Mouse (Mus musculus): ENCODE measurements around the gene Tbl1x. TPM values are rescaled to one million over a fixed set of nuclear protein-coding genes. Genes with fewer than 3 reads are reported as not detected.

Tbl1x gene
- polyA plus RNA-seq, 1 experiment, result 8.3 TPM

GRCm38 (mm10) chrX:77544003-77544402 is 33.2 kb downstream of the Tbl1x start:
- Histone ChIP-seq H3K27me3 (ENCODE audit: control insufficient read depth, insufficient read depth, low read length) (no peaks in the 10 kb centered on the region), H3K27ac (ENCODE audit: insufficient read depth, low read length) (no peak overlapping the region), H3K4me3 (ENCODE audit: extremely low read depth, insufficient read depth, insufficient read length) (no peak overlapping the region), H3K36me3 (ENCODE audit: control insufficient read depth, insufficient read depth, low read length) (no peaks in the 10 kb centered on the region), H3K4me1 (ENCODE audit: control insufficient read depth, insufficient read depth, insufficient read length) (peaks cover 9% of the 10 kb centered on the region)
- DNase-seq (ENCODE audit: low read depth in 1 of 2, low spot score in 2 of 2), result no peak
- TF ChIP-seq POLR2A (IDR thresholded peaks at IDR 0.05; ENCODE audit: low read depth, low read length) (no peak), CTCF (IDR thresholded peaks at IDR 0.05; ENCODE audit: extremely low read depth, insufficient read depth, insufficient read length, insufficient replicate concordance) (no peak)

- WGBS, result 89% methylated on average over 4 of the region's 4 CpGs
These were observed 33.7 kb downstream of the Tbl1x start for GRCm38 (mm10) chrX:77544550-77544949.

GRCm38 (mm10) chrX:77545362-77546078 is 34.7 kb downstream of the Tbl1x start:
- Histone ChIP-seq H3K36me3 (ENCODE audit: control insufficient read depth, insufficient read depth, low read length) (no peaks in the 10 kb centered on the region), H3K27ac (ENCODE audit: insufficient read depth, low read length) (no peak overlapping the region), H3K27me3 (ENCODE audit: control insufficient read depth, insufficient read depth, low read length) (no peaks in the 10 kb centered on the region), H3K4me3 (ENCODE audit: extremely low read depth, insufficient read depth, insufficient read length) (no peak overlapping the region), H3K4me1 (ENCODE audit: control insufficient read depth, insufficient read depth, insufficient read length) (peaks cover 9% of the 10 kb centered on the region)
- TF ChIP-seq POLR2A (IDR thresholded peaks at IDR 0.05; ENCODE audit: low read depth, low read length) (no peak), CTCF (IDR thresholded peaks at IDR 0.05; ENCODE audit: extremely low read depth, insufficient read depth, insufficient read length, insufficient replicate concordance) (no peak)
- DNase-seq (ENCODE audit: low read depth in 1 of 2, low spot score in 2 of 2), result no peak

More at GRCm38 (mm10) chrX:77544550-77544949, 33.7 kb downstream of the Tbl1x start:
- no peak for DNase-seq (ENCODE audit: low read depth in 1 of 2, low spot score in 2 of 2)
- no peaks in the 10 kb centered on the region for H3K27me3 ChIP-seq (ENCODE audit: control insufficient read depth, insufficient read depth, low read length)
- TF ChIP-seq CTCF (IDR thresholded peaks at IDR 0.05; ENCODE audit: extremely low read depth, insufficient read depth, insufficient read length, insufficient replicate concordance) (no peak), POLR2A (IDR thresholded peaks at IDR 0.05; ENCODE audit: low read depth, low read length) (no peak)
- H3K36me3 ChIP-seq (ENCODE audit: control insufficient read depth, insufficient read depth, low read length), result no peaks in the 10 kb centered on the region
- peaks cover 9% of the 10 kb centered on the region for H3K4me1 ChIP-seq (ENCODE audit: control insufficient read depth, insufficient read depth, insufficient read length)
- no peak overlapping the region for H3K27ac ChIP-seq (ENCODE audit: insufficient read depth, low read length)
- no peak overlapping the region for H3K4me3 ChIP-seq (ENCODE audit: extremely low read depth, insufficient read depth, insufficient read length)

DNA sequence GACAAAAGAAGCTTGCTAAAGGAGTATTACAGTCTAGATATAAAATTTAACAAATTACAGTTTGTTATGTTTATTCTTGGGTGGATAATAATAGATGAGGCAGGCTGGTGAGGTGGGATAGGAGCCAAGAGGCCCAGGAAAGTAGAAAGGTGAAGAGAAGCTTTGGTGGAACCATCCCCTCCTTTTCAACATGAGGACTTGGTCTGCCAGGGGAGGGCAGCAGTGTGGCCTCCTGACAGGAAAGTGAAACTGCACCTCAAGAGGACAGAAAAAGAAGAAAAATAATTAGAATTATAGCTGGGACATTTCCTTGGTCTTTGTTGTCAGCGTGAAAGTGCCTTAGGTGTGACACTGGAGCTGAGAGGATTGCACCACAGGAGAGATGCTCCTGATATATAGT is 35.6 kb downstream of the Tbl1x start:
- no peak overlapping the region for H3K27ac ChIP-seq (ENCODE audit: insufficient read depth, low read length)
- TF ChIP-seq CTCF (IDR thresholded peaks at IDR 0.05; ENCODE audit: extremely low read depth, insufficient read depth, insufficient read length, insufficient replicate concordance) (peak; percentile 23; the same call in 1 of the 2 replicates), POLR2A (IDR thresholded peaks at IDR 0.05; ENCODE audit: low read depth, low read length) (no peak)
- peak; percentile 4 to 15 for DNase-seq (ENCODE audit: low read depth in 1 of 2, low spot score in 2 of 2)
- no peak overlapping the region for H3K4me3 ChIP-seq (ENCODE audit: extremely low read depth, insufficient read depth, insufficient read length)
- peaks cover 9% of the 10 kb centered on the region for H3K4me1 ChIP-seq (ENCODE audit: control insufficient read depth, insufficient read depth, insufficient read length)
- 33% methylated on average over 1 of the region's 1 CpGs for WGBS
- H3K36me3 ChIP-seq (ENCODE audit: control insufficient read depth, insufficient read depth, low read length), result no peaks in the 10 kb centered on the region
- no peaks in the 10 kb centered on the region for H3K27me3 ChIP-seq (ENCODE audit: control insufficient read depth, insufficient read depth, low read length)

DNA sequence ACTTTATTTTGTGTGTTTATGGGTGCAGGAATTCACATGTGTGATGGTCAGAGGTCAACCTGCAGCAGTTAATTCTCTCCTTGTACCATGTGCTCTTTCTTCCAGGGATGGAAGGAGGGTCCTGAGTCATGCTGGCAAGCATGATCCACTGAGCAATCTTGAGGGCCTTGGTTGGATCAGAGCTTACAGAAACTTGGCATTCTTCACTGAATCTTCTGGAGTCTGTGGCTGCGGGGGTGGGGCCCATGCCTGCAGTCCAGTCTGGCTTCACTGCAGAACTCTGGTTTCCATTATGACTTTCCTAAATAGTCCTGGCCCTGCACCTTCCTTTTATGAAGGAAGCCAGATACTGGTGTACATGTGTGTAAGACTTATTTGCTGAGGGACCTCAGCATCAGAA is 38.1 kb downstream of the Tbl1x start:
- Histone ChIP-seq H3K27me3 (ENCODE audit: control insufficient read depth, insufficient read depth, low read length) (no peaks in the 10 kb centered on the region), H3K27ac (ENCODE audit: insufficient read depth, low read length) (no peak overlapping the region), H3K4me3 (ENCODE audit: extremely low read depth, insufficient read depth, insufficient read length) (no peak overlapping the region), H3K4me1 (ENCODE audit: control insufficient read depth, insufficient read depth, insufficient read length) (peaks cover 9% of the 10 kb centered on the region), H3K36me3 (ENCODE audit: control insufficient read depth, insufficient read depth, low read length) (no peaks in the 10 kb centered on the region)
- 89% methylated on average over 1 of the region's 1 CpGs for WGBS
- DNase-seq (ENCODE audit: low read depth in 1 of 2, low spot score in 2 of 2), result no peak
- no peak for TF ChIP-seq CTCF (IDR thresholded peaks at IDR 0.05; ENCODE audit: extremely low read depth, insufficient read depth, insufficient read length, insufficient replicate concordance)
- TF ChIP-seq POLR2A (IDR thresholded peaks at IDR 0.05; ENCODE audit: low read depth, low read length), result no peak

DNA sequence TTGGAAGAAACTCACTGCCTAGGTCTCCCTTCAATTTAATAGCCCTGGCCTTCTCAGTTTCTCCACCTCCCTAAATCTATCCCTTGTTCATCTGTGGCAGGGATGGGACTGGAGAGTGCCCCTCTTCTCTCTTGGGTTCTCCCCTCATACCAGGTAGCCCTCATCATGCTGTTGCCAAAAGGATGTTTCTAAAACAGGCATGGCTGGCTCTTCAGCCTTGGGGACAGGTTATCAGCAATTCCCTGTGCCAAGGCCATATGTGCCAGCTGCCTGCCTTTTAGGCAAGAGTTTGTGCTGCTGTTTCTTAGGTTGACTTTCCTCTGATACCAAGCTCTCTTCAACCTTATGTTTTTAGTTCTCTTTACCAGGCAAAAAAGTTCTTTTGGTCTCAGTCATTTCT is 39.6 kb downstream of the Tbl1x start:
- Histone ChIP-seq H3K27me3 (ENCODE audit: control insufficient read depth, insufficient read depth, low read length) (no peaks in the 10 kb centered on the region), H3K27ac (ENCODE audit: insufficient read depth, low read length) (no peak overlapping the region), H3K36me3 (ENCODE audit: control insufficient read depth, insufficient read depth, low read length) (no peaks in the 10 kb centered on the region), H3K4me1 (ENCODE audit: control insufficient read depth, insufficient read depth, insufficient read length) (peaks cover 7% of the 10 kb centered on the region), H3K4me3 (ENCODE audit: extremely low read depth, insufficient read depth, insufficient read length) (no peak overlapping the region)
- DNase-seq (ENCODE audit: low read depth in 1 of 2, low spot score in 2 of 2), result no peak
- no peak for TF ChIP-seq CTCF (IDR thresholded peaks at IDR 0.05; ENCODE audit: extremely low read depth, insufficient read depth, insufficient read length, insufficient replicate concordance)
- TF ChIP-seq POLR2A (IDR thresholded peaks at IDR 0.05; ENCODE audit: low read depth, low read length), result no peak

DNA sequence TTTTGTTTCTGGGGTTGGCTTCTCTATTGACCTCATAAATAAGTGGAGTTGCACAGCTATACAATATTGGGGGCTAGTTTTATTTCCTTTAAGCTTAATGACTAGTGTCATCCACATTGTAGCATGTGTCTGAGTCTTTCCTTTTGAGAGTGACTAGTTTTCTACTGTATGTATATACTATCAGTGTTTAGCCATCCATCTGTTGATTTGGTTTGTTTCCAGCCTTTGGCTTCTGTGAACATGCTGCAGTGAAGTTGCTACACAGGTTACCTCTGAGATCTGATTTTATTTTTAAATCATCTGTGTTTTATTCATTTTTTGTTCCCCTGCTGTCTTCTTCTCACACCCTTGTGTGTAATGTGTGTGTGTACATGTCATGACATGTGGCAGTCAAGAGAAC is 40.5 kb downstream of the Tbl1x start:
- TF ChIP-seq POLR2A (IDR thresholded peaks at IDR 0.05; ENCODE audit: low read depth, low read length), result no peak
- TF ChIP-seq CTCF (IDR thresholded peaks at IDR 0.05; ENCODE audit: extremely low read depth, insufficient read depth, insufficient read length, insufficient replicate concordance), result no peak
- DNase-seq (ENCODE audit: low read depth in 1 of 2, low spot score in 2 of 2), result no peak

More for the DNA sequence above, 40.5 kb downstream of the Tbl1x start:
- Histone ChIP-seq H3K4me3 (ENCODE audit: extremely low read depth, insufficient read depth, insufficient read length) (no peak overlapping the region), H3K36me3 (ENCODE audit: control insufficient read depth, insufficient read depth, low read length) (no peaks in the 10 kb centered on the region), H3K27me3 (ENCODE audit: control insufficient read depth, insufficient read depth, low read length) (no peaks in the 10 kb centered on the region), H3K27ac (ENCODE audit: insufficient read depth, low read length) (no peak overlapping the region), H3K4me1 (ENCODE audit: control insufficient read depth, insufficient read depth, insufficient read length) (peaks cover 5% of the 10 kb centered on the region)

Data from spleen, adult 2 months (tissue).